Mouse (Mus musculus): ENCODE data around the gene Foxa3. TPM values are rescaled to one million over a fixed set of nuclear protein-coding genes. Genes with fewer than 3 reads are reported as not detected.

Foxa3 gene
- total RNA-seq, 1 experiment from 2014 or later, result 2.7 TPM

DNA sequence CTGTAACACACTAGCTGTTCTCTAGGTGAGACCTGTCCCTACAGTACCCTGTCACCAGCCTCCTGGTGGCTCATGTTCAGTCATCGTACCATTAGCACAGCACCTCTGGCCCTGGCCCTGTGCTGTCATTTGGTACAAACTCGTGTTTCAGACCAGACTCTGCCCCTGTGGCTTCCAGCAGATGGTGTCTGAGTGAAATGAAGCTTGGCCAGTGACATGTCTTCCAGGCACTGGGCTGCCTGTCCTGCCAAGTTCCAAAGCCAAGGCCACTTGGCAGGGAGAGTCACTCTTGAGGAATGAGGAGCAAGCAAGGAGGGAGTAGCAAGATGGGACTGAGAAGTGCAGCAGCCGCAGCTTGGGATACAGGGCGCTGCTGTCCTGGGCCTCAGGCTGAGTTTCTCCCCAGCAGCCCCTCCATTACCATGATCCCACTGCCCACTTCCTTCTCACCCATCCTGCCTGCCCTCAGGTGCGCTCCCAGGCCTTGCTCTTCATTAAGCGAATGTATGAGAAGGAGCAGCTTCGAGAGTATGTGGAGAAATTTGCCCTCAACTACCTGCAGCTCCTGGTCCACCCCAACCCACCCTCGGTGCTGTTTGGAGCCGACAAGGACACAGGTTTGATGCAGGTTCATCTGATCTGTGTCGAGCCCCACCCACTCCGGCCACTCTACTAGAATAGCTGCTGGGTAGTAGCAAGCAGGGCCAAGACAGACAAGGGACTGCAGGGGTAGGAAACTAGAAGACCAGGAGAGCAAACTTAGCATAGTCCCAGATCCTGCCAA lies 23.1 kb upstream of the Foxa3 start:
- ATAC-seq (replicated peaks in 1 of 2; ENCODE audit: insufficient read depth in 1 of 2, low FRiP score in 2 of 2, low TSS enrichment in 1 of 2, low read depth in 1 of 2, poor library complexity in 2 of 2, severe bottlenecking in 2 of 2), result no peak

DNA sequence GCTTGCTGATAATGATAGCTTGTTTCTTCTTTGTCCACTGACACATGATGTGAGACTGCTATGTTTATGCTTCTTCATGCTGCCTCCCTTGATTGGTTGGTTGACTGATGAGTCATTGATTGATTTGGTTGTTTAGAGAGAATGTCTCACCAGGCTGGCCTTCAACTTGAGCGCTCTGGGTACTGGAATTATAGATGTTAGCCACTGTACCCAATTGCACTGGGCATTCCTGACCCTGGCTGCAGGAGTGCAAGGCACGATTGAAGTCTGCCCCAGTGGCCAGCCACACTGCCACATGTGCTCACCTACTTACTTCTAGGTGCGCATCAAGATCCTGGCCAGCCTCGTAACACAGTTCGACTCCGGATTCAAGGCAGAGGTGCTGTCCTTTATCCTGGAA lies 21.3 kb upstream of the Foxa3 start:
- ATAC-seq (replicated peaks in 1 of 2; ENCODE audit: insufficient read depth in 1 of 2, low FRiP score in 2 of 2, low TSS enrichment in 1 of 2, low read depth in 1 of 2, poor library complexity in 2 of 2, severe bottlenecking in 2 of 2), result no peak

DNA sequence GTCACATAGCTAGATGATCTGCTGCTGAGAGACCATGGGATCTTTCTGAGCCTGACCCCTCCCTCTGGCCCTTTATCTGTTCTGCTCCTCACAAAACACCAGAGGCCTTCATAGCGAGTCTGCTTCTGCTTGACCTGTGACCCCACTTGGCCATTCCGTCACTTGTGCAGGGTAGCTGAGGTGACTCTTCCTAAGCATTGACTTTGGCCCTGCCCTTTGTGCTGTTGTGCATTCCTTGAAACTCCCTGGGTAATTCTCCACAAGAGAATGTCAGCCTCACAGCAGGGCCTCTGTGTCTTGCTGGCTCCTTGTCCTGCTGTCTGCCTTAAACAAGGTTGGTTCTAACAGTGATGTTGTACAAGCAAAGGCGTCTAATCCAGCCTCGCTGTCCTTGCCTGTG lies 8.3 kb upstream of the Foxa3 start:
- ATAC-seq (replicated peaks in 1 of 2; ENCODE audit: insufficient read depth in 1 of 2, low FRiP score in 2 of 2, low TSS enrichment in 1 of 2, low read depth in 1 of 2, poor library complexity in 2 of 2, severe bottlenecking in 2 of 2), result no peak

DNA sequence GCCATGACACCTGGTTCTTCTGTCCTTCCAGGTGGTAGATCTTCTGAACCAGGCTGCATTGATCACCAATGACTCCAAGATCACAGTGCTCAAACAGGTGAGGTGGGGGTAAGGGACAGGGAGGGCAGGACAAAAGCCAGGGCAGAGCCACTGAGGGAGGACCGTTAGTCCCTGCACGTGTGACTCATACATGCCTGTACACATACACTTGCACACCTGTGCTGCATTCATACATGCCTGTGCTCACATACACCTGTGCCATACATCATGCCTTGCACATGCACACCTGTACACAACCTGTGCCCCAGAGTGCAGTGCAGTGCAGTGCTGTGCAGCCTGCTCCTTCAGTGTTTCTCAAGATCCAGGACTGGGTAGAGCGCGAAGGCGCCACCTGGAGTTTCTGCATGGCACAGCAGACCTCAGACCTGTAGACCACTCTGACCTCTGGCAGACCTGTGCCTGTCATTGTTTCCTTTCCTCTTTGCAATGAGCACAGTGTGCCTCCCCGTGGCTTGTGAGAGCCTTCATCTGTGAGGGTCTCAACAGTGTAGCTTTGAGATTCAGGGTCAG lies 5.8 kb upstream of the Foxa3 start:
- ATAC-seq (replicated peaks in 1 of 2; ENCODE audit: insufficient read depth in 1 of 2, low FRiP score in 2 of 2, low TSS enrichment in 1 of 2, low read depth in 1 of 2, poor library complexity in 2 of 2, severe bottlenecking in 2 of 2), result peak; percentile 87 to 96

DNA sequence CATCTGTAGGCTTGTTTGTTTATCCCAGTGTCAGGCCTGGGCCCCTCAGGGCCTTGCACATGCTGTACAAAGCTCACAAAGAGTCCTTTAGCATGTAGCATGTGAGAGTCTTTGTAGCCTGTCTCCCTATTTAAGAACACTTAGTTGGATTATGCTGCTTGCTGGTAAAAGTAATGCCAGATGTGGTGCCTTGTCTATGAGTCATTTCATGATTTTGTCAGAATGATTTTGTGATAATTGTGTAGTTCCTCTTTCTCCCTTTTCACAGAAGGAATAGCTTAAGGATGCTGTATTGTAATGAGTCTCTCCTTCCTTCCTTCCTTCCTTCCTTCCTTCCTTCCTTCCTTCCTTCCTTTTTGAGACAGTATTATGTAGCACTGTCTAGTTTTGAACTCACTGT lies 4.7 kb upstream of the Foxa3 start:
- ATAC-seq (replicated peaks in 1 of 2; ENCODE audit: insufficient read depth in 1 of 2, low FRiP score in 2 of 2, low TSS enrichment in 1 of 2, low read depth in 1 of 2, poor library complexity in 2 of 2, severe bottlenecking in 2 of 2), result 0 out of 4 replicates have a peak, but pooled peaks of 1 of the 2 experiments have one; percentile 4

DNA sequence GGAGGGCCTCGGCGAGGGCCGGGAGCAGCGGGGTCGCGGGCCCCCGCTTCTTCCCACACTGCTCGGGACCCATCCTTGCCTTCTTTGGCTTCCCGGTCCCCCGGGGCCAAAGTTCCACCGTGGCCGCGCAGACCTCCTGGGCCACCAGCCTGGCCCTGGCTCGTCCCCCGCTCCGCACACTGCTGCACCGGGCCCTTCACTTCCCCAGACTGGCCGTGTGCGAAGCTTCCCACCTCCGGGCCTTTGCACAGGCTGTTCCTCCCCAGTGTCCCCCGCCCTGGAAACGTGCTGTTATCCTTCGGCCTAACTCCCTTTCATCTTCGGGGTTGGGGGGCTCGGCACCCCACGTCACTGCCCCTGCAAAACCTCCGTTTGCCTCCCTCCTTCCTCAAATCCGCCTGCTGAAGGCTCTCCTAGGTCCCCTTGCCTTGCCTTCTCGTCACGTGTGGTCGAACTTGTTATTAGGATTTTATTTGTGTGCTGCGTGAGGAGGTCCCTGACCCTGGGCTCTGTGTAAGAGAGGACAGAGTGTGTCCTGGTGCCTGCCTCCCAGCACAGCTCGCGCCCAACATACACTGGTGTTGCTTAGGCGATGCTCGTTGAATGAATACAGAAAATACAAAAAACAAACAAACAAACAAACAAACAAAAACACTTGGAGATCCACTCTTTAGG lies 1.4 kb upstream of the Foxa3 start:
- ATAC-seq (replicated peaks in 1 of 2; ENCODE audit: insufficient read depth in 1 of 2, low FRiP score in 2 of 2, low TSS enrichment in 1 of 2, low read depth in 1 of 2, poor library complexity in 2 of 2, severe bottlenecking in 2 of 2), result no peak

DNA sequence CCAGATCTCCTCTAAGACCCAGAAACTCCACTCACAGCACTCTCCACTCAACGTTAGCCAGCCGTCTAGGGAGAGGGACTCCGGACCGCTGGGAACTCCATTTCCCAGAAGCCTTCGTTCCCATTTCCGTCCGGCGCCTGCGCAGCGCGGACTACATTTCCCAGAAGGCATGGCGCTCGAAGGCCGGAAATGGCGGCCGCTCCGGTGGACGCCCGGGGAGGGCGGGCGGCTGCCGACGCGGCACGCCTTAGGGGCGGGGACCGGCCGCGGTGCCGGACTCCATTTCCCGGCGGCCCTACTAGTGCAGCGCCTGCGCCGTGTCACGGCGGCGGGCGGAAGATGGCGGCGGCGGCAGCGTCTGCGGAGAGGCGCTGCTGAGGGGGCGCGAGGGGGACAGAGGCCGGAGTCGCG lies 763 bp upstream of the Foxa3 start, which contains the start of gene Sympk:
TSS of gene Sympk (plus strand) at position 282 of the 411 bp plus-strand sequence.
- ATAC-seq (replicated peaks in 1 of 2; ENCODE audit: insufficient read depth in 1 of 2, low FRiP score in 2 of 2, low TSS enrichment in 1 of 2, low read depth in 1 of 2, poor library complexity in 2 of 2, severe bottlenecking in 2 of 2), result peak; percentile 83 to 88

DNA sequence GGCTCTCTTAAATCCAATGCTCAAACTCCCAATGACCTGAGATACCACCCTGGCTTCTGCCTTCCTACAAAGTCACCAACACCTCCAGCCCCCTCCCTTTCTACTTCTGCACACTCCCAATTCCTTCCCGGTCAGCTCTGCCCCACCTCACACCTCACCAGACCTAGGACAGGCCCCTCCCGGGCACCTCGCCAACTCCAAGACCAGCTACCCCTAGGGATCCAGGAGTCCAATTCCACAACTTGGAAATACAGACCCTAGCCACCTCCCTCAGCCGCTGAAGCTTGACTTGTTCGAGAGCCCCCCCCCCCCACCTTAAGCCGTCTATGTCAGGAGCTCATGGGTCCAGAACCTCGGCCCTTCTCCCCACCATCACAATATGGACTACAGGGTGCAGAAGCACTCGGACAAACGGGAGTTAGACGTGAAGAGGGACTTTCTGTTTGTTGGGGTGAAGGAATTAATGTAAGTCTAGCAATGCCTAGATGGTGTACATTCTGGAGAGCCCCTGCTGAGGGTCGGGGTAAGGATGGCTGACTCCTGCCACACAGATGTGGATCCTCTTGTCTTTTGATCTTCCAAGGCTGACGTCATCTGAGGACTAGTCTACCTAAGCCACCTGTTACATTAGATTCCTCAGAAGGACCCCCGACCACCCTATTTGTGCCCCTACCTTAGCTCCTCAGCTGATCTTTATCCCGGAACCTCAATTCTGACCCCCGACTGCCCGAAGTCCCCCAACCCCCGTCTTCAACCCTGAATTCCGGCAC lies 964 bp downstream of the Foxa3 start:
- no peak for ATAC-seq (replicated peaks in 1 of 2; ENCODE audit: insufficient read depth in 1 of 2, low FRiP score in 2 of 2, low TSS enrichment in 1 of 2, low read depth in 1 of 2, poor library complexity in 2 of 2, severe bottlenecking in 2 of 2)

DNA sequence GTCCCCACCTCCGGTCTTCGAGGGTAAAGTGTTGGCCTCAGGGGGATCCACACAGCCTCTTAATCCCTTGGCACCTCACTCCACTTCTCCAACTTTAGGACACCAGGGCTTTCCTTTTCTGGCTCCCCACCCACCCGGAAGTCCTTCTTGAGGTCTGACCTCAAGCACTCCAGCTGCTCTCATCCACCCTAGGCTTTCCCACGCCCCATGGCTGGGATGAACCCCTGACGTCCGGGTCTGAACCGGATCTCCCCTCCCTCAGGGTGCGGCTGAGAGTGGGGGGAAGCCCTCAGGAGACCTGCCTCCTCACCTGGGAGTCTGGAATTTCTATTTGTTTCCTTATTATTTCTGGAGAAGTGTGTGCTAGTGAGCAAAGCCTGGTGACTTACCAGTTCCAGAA lies 2.3 kb downstream of the Foxa3 start:
- no peak for ATAC-seq (replicated peaks in 1 of 2; ENCODE audit: insufficient read depth in 1 of 2, low FRiP score in 2 of 2, low TSS enrichment in 1 of 2, low read depth in 1 of 2, poor library complexity in 2 of 2, severe bottlenecking in 2 of 2)

DNA sequence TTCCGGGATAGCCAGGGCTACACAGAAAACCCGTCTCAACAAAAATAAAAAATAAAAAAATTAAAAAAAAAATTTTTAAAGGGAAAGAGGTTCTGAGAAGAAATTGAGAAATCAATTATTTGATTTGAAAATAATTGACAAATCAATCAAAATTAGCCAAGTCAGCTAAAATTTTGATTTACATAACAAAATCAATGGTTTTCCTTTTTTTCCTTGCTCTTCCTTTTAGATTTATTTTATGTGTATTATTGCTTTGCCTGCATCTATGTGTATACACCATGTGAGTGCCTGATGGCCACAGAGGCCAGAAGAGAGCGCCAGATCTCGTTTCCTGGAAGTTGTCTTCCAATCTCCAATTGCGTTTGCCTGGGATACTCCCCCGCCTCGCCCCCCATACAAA lies 5.4 kb downstream of the Foxa3 start:
- ATAC-seq (replicated peaks in 1 of 2; ENCODE audit: insufficient read depth in 1 of 2, low FRiP score in 2 of 2, low TSS enrichment in 1 of 2, low read depth in 1 of 2, poor library complexity in 2 of 2, severe bottlenecking in 2 of 2), result no peak

DNA sequence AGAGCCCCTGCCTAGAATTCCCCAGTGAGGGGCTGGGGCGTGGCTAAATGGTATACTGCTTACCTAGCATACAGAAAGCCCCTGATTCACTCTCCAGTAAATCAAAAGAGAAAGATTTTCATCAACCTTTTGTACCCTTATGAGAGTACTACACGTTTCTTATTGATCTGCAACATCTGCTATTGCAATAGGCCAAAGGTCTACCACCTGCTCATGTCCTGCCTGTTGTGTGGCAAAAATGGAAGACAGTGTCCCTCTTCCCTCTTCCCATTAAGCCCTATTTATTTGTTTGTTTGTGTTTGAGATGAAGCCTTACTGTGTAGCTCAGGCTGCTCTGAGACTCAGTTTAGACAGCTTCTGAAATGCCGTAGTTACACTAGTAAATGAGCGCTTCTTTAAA lies 7.3 kb downstream of the Foxa3 start:
- ATAC-seq (replicated peaks in 1 of 2; ENCODE audit: insufficient read depth in 1 of 2, low FRiP score in 2 of 2, low TSS enrichment in 1 of 2, low read depth in 1 of 2, poor library complexity in 2 of 2, severe bottlenecking in 2 of 2), result no peak

DNA sequence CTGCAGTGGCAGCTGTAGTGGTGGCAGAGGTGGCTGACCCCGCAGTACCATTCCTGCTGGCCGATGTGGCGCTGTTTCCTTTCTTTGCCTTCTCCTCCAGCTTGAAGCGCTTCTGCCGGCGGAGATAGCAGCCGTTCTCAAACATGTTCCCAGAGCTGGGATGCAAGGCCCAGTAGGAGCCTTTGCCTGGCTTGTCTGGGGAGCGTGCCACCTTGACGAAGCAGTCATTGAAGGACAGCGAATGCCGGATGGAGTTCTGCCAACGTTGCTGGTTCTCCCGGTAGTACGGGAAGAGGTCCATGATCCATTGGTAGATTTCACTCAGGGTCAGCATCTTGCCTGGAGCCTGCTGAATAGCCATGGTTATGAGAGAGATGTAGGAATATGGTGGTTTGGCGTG lies 8.9 kb downstream of the Foxa3 start:
- no peak for ATAC-seq (replicated peaks in 1 of 2; ENCODE audit: insufficient read depth in 1 of 2, low FRiP score in 2 of 2, low TSS enrichment in 1 of 2, low read depth in 1 of 2, poor library complexity in 2 of 2, severe bottlenecking in 2 of 2)

DNA sequence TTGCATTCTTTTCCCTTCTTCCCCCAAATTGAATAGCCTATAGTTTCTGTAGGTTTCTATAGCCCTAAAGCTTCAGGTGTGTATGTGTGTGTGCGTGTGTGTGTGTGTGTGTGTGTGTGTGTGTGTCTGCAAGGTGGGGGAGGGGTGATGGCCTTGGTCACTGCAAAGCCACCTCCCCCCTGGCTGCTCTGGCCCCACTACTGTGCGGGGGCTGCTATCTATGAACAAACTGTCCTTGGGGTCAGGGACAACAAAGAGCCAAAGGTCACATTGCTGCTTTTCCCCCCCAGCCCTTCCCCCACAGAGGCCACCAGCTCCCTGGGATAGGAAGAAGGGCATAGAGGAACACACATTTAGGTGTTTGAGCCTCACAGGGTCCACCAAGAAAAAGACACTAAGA lies 10.5 kb downstream of the Foxa3 start:
- no peak for ATAC-seq (replicated peaks in 1 of 2; ENCODE audit: insufficient read depth in 1 of 2, low FRiP score in 2 of 2, low TSS enrichment in 1 of 2, low read depth in 1 of 2, poor library complexity in 2 of 2, severe bottlenecking in 2 of 2)

DNA sequence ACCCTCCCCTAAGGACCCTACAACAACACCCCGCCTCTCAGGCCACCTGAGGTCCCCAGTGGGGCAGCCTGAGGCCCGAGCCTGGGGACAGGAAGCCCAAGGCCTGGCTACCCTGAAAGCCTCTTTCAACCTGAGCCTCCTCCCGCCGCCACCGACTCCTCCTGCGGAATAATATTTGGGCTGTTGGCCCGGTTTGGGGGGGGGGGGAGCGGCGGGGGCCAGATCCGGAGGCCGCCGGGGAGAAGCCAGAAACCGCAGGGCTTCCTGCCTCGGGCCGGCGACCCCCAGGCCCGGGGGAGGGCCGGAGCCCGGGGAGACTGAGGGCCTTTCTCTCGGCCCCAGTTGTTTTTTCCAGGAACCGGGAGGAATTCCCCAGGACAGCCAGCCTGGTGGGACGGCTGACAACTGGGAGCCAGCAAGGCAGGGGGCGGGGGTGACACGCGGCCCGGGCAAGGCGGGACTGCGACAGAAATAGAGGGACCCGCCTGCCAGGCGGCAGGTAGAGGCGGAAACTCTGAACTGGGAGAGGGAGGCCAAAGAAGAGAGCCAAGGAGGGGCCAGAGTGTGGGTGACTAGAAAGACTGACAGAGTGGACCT lies 11.2 kb downstream of the Foxa3 start:
- peak; percentile 54 to 60 for ATAC-seq (replicated peaks in 1 of 2; ENCODE audit: insufficient read depth in 1 of 2, low FRiP score in 2 of 2, low TSS enrichment in 1 of 2, low read depth in 1 of 2, poor library complexity in 2 of 2, severe bottlenecking in 2 of 2)

DNA sequence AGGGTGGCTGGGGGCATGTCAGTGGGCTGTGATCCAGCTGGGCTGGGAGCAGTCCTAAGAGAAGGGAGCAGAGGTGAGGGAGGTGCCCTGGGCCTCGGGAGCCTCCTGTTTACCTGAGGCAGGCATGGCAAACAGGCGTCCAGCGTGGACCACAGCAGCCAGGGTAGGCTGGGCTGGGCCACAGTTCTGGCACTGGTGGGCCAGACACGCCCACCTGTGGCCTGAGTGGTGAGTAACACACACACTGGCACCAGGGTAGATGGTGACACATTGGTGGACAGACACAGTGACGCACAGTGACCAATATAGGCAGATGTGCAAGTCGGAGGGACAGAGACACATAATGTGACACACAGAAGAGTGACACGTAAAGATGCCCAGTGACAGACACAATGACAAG lies 12.8 kb downstream of the Foxa3 start:
- no peak for ATAC-seq (replicated peaks in 1 of 2; ENCODE audit: insufficient read depth in 1 of 2, low FRiP score in 2 of 2, low TSS enrichment in 1 of 2, low read depth in 1 of 2, poor library complexity in 2 of 2, severe bottlenecking in 2 of 2)

DNA sequence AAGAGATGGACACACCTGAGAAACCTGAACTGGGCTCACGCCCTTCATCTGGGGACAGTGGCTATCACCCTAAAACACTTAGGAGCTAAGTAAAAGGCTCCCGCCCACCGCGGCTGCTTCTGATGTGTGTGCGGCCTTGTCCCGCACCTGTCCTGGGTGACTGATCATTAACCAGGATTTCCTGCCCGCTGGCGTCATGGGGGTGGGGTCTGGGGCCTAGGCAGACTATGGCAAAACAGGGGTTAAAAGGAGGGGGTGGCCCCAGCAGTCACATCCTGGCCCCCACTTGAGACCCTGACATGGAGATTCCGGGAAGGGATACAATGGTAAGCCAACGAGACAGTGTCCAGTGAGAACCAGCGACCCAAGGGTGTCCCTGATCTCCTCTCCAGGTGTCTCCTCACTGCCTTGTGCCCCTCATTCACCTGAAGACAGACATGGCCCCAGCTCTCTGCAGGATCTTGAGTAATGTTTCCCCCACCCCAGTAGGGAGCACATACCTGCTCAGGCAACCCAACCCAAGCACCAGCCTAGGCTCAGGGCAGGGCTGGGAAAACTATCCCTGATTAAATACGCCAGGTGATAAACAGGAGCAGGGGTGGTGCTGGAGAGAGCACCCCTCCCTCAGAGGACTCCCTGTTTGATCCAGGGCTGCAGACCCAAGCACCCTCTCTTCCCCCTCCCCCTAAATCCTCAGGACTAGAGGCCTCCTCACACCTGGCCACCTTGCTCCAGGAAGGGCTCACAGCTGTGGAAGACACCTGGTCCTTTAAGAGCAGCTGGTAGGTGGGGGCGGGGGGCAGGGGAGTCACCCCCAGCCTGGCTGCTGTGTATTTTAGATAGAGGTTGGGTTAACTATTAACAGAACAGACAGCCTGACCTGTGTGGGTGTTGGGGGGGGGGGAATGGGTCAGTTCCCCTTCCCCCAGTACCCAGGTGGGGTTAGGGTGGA lies 16.0 kb downstream of the Foxa3 start:
- ATAC-seq (replicated peaks in 1 of 2; ENCODE audit: insufficient read depth in 1 of 2, low FRiP score in 2 of 2, low TSS enrichment in 1 of 2, low read depth in 1 of 2, poor library complexity in 2 of 2, severe bottlenecking in 2 of 2), result no peak
